Mouse (Mus musculus): Measurements from ENCODE around the gene Fmnl1.

Fmnl1 gene

DNA sequence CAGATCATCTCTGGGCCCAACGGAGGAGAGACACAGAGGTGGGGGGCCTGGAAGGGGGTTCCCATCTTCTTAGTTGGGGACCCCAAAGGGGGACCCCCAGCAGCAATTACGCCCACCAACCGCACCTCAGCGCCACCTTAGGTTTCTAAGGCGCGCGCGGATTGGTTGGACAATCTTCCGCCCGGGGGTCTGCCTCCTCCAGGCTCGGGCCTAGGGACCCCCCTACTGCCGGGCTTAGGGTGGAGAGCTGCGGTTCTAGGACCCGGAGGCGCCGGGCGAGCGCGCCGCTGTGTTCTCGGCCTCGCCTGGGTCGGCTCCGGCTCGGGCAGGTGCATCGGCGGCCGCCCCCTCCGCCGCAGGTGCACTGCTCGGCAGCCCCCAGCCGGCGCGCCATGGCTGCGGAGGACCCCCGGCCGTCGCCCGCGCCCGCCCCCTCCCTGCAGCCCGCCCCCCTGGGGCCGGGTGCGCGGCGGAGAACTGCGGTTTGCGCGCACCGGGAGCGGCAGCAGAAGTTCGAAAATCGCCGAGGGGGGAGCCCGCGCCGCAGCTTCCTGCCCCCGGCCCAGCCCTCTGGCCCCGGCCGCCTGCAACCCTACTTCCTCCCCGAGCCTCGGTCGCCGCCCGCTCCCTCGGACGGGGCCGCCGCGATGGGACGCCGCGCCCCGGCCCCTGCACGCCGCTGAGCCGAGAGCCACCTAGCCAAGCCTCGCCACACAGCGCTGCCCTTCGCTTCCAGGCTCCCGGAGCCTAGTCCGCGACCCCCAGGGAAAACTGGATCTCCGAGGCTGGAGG, at the start of gene Fmnl1:
TSS of gene Fmnl1 (plus strand) at position 614 of the 792 bp plus-strand sequence.
- no peak for DNase-seq (ENCODE audit: low spot score)

DNA sequence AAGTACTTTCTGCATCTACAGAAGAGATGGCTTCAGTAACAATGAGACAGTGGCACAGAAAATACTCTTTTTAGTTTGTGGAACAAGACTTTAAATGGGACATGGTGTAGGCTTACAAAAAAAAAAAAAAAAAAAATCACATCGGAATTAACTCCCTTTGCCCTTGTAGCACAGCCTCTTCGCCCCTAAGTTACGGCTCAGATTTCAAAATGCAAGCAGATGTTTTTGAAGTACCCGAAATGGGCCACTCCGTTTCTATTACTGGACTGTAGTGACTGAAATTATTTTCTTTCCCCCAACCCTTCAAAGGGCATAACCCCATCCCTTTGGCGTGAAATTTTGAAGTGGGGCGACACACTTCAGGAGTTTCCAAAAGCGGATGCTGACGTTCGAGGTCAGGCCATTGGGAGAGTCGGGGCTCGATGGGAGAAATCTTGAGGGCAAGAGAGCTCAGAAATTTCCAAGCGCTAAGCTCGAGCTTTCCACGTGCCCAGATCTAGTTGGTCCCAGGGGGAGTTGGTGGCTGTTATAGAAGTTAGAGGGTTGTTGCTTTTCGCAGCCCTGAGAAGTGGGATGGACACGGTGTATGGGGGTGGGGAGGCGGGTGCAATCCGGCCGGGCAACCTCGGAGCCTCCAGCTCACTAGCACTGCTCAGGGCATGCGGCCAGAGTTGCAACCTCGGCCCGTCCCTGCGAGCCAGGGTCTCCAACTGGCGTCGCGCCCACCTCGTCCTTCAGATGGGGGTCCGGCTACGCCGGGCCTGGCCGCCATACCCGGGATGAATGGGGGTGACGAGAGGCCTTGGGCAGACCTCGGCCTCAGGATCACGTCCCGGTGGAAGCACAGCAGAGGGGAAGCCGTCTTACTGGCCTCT, 39.0 kb upstream of the Fmnl1 start, which contains the start of gene Hexim2:
TSS of gene Hexim2 (plus strand) at position 729 of the 875 bp plus-strand sequence.
- DNase-seq (ENCODE audit: low spot score): no peak

- DNase-seq (ENCODE audit: low spot score): peak; percentile 99
Measured at GRCm38 (mm10) chr11:103132576-103133455, 38.1 kb upstream of the Fmnl1 start.

GRCm38 (mm10) chr11:103133456-103134185, 37.3 kb upstream of the Fmnl1 start:
- no peak for DNase-seq (ENCODE audit: low spot score)

DNA sequence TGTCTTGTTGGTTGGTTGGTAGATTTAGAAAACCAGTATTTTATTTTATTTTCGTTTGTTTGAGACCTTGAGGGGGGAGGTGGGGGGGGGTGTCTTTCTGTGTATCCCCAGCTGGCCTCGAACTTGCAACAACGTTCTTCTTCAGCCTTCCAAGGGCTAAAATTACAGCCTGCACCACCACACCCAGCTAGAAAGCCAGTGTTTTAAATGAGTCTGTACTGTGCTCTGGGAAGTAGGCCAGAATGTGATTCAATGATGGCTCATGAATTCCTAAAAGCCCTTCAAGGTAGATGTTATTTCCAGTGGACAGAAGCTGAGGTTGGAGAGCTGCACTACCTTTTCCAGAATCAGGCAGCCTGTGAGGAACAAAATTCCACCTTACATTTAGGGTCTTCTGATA, 36.7 kb upstream of the Fmnl1 start:
- no peak for DNase-seq (ENCODE audit: low spot score)

GRCm38 (mm10) chr11:103136039-103136577, 34.8 kb upstream of the Fmnl1 start:
- no peak for DNase-seq (ENCODE audit: low spot score)

GRCm38 (mm10) chr11:103139951-103140762, 30.8 kb upstream of the Fmnl1 start:
- DNase-seq (ENCODE audit: low spot score): no peak

DNA sequence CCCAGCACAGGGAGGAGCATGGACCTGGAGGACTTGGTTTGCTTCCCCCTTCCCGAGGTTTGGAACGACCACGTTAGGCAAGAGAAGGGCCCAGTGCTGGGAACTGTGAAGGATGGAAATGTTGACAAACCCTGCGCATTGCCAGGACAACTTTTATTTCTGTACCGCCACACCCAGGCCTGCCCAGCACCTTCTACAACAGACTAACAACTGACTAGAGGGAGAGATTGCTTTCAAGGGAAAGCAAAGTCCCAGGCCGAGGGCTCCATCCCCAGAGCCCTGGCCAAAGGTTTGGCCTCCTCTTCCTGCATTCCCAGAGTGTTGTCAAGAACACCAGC, 30.2 kb upstream of the Fmnl1 start:
- DNase-seq (ENCODE audit: low spot score): no peak

DNA sequence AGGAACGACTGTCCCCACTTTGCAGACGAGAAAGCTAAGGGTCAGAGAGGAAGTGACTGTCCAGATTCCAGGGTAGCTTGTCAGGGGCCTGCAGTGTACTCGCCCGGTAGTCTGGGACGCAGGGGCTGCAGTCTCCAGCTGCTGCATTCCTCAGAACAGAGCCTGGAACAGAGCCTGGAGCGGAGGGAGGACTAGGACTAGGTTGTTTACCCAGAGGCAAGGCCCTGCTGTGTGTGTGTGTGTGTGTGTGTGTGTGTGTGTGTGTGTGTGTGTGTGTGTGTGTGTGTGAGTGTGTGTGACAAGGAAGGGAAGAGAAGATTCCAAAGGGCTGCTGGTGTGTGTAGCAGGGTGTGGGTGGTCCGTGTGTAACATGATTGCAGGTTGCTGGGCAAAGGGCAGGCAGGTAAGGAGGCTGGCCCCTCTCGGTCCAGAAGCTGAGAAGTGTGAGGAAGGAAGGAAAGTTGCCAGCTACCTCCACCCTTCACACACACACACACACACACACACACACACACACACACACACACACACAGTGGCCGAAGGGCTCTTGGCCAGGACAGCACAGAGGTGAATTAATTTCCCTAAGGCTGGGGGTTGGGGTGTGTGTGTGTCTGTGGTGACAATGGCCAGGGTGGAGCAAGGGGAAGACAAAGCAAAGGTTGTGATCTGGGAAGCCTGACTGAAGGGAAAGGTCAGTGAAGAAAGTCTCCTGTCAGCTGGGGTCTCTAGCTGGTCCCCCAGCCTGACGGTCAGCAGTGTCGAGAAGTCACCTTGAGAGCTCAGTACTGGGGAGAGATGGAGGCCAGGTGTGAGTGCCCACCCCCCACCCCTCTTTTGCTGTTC, 29.6 kb upstream of the Fmnl1 start:
- DNase-seq (ENCODE audit: low spot score): no peak

- no peak for DNase-seq (ENCODE audit: low spot score)
Measured at GRCm38 (mm10) chr11:103141944-103142255, 29.0 kb upstream of the Fmnl1 start.

DNA sequence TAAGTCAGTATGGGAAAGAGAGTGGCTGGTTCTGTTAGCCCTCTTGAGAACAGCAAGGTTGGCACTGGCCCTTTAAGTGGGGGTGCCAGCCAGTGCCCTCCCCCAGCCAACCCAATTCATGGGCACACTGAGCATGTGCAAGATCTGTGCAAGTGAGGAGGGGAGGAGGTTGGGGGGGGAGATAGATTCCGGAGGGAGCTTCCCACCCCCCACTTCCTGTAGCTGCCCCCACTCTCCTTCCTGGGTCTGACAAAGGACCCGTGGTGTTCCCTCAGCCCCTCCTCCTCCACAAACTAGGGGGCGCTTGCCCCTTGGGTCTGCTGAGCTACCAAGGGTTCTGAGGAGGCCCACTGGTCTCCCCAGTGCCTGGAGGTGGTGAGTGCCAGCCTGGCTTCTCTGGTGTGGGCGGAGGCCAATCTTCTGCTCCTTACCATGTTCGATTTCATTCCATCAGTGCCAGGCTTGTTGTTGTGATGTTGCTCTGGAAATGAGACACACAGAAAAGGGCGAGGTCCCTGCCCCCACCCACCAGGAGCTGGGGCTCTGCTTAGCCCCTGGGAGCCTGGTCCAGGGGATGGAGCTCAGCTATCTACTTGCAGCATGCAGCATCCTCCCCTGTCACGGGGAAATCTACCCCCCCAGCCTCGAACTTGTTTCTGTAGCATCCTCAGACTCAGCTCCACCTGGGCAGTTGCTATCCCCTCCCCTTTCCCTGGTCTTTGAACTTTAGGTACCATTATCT, 28.3 kb upstream of the Fmnl1 start:
- peak; percentile 89 for DNase-seq (ENCODE audit: low spot score)

DNA sequence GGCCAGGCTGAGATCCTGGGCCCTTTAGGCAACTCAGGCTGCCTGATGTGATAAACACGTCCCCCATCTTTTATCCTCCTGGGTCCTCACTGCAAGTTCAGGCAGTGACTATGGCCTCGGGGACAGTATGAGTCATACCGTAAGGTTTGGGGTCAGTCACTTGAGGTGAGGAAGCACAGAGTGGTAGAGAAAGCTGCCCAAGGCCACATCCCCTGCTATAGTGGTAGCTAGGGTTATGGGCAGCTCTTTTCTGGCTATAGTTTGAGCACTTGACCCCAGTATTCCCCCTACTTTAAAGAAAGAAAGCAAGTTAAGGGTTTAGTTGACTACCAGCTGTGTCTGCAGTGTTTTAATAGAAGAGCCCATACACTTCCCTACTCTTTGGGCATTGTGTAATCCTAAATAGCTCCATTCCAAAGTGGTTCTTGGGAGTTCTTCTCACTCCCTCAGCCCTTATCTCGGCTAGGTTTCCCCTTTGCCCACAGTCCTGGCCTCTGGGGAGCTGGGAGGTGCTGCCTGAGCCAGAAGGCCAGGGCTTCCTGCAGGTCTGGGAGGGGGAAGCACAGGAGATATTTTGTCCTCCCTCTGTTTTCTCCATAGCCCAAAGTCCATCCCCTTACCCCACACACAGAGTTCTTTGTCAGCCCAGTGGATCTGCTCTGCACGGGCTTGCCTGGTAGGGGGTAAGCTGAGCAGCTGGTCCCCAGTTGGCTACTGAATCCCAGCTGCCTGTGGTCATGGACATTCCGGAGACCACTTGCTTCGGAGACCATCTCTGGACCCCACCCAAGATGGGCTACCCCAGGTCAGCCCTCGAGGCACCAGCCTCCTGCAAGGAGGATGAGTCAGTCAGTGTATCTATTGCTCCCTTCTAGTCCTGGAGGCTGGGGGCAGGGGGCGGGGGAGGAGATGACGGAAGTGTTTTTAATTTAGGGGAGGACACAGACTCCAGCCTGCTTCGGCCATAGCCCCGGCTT, 26.3 kb upstream of the Fmnl1 start:
- no peak for DNase-seq (ENCODE audit: low spot score)

DNA sequence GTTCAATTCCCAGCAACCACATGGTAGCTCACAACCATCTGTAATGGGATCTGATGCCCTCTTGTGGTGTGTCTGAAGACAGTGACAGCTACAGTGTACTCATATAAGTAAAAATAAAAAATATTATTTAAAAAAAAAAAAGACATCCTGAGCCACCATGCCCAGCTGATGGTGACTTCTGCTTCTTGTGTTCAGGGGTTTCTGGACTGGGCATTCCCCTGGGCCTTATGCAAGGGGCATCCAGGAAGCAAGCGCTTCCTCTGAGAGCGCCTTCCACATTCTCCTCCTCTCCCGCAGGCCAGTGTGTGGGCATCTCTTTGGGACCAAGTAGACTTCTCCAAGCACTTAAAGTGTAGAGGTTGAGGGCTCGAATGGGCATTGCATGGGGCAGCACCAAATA, 24.5 kb upstream of the Fmnl1 start:
- DNase-seq (ENCODE audit: low spot score): no peak

- DNase-seq (ENCODE audit: low spot score): no peak
Measured at GRCm38 (mm10) chr11:103147766-103148165, 23.1 kb upstream of the Fmnl1 start.

DNA sequence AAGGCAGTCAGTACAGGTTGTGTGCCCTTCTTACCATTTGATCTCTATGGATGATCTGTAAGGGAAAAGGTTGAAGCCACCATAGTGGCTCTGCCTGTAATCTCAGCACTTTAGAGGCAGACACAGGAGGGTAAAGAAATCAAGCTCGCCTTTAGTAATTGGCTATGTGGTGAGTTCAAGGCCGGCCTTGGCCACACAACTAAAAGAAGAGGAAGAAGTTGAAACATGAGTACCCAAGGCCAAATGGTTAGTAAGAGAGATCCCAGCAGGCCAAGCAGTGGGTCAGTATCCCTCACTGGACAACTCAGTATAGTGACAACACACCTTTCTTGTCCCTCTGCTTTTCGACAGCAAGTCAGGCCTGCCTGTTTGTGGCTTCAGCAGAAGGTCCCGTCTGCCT, 21.1 kb upstream of the Fmnl1 start:
- no peak for DNase-seq (ENCODE audit: low spot score)

DNA sequence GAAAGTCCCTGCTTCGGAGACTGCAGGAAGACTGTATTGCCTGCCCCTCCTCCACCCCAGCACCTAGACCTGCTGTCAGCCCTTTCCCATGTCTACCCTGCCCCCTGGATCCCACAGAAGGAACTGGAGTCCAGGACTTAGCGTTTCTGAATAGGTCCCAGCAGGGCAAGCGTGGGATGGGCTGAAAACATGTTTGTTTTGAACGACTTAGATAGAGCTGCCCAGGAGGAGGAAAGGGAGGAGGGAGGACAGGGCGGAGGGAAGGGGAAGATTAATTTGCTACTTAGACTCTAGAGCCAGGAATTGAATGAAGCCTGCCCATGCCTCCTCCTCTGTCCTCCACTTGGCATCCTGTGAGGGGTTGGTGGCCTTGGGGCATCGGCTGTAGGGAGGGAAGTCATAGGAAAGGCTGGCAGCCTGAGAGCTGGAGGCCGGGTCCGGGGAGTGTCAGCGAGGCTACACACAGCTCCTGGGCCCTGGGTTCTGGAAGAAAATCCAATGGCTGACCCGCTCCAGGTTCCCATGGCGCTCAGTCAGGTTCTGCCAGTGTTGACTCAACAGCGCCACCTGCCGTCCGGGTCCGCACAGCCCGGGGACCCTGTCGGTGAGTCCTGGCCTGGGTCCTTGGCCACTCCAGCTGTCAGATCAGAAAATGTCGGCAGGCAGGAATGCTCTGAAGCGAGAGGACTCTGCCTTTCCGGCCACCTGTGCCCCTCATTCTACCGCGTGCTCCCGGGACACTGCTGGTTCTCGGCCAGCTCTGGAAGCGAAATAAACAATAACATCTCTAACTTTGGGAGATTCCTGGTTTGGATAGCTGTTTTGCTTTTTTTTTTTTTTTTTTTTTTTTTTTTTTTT, 12.1 kb upstream of the Fmnl1 start:
- DNase-seq (ENCODE audit: low spot score): peak; percentile 81

GRCm38 (mm10) chr11:103160738-103161137, 10.2 kb upstream of the Fmnl1 start:
- no peak for DNase-seq (ENCODE audit: low spot score)
